Mouse (Mus musculus) spleen, adult 2 months (tissue): Measurements from ENCODE around the gene Olfr71. TPM values are rescaled to one million over a fixed set of nuclear protein-coding genes. Genes with fewer than 3 reads are reported as not detected.

Experiments used
- DNase-seq, 2 experiments: peaks; one replicate each; pipeline versions ENCODE4 v3.0.0 to v3.0.0-alpha.2; 2012 to 2021; ENCODE audit warnings: low spot score in 2 of 2, low read depth in 1 of 2
- H3K27ac ChIP-seq: fragments of 200-500 bp; 2 replicates; pipeline ENCODE4 v1.5.1; 2012; ENCODE audit warnings: low read length, inconsistent platforms; ENCODE audit not compliant: insufficient read depth
- H3K27me3 ChIP-seq: fragments of 200-500 bp; 2 replicates; pipeline ENCODE4 v1.6.1; 2012; ENCODE audit warnings: mild to moderate bottlenecking, moderate library complexity, low read length, inconsistent platforms; ENCODE audit not compliant: control insufficient read depth, insufficient read depth
- H3K36me3 ChIP-seq: fragments of 200-500 bp; 2 replicates; pipeline ENCODE4 v1.6.1; 2012; ENCODE audit warnings: mild to moderate bottlenecking, low read length, inconsistent platforms; ENCODE audit not compliant: control insufficient read depth, insufficient read depth
- H3K4me1 ChIP-seq: fragments of 200-500 bp; 2 replicates; pipeline ENCODE4 v1.6.1; 2011; ENCODE audit warnings: inconsistent platforms; ENCODE audit not compliant: control insufficient read depth, insufficient read depth, insufficient read length
- H3K4me3 ChIP-seq: fragments of 200-500 bp; 2 replicates; pipeline ENCODE4 v1.5.1; 2011; ENCODE audit warnings: mild to moderate bottlenecking, inconsistent platforms; ENCODE audit not compliant: insufficient read depth, insufficient read length; ENCODE audit errors: extremely low read depth
- CTCF ChIP-seq: fragments of 200-500 bp; IDR thresholded peaks from 2 replicates; pipeline ENCODE4 v1.5.1; 2011; ENCODE audit warnings: mild to moderate bottlenecking, inconsistent platforms; ENCODE audit not compliant: insufficient read depth, insufficient read length, insufficient replicate concordance; ENCODE audit errors: extremely low read depth
- POLR2A ChIP-seq: fragments of 200-500 bp; IDR thresholded peaks from 2 replicates; pipeline ENCODE4 v1.6.1; 2011; ENCODE audit warnings: low read depth, low read length, inconsistent platforms
- WGBS: fragments of 180-500 bp; shearing (Covaris S2); methylation state at CpG from one replicate; pipeline ENCODE4 v1.1.7; 2018; 5-methylcytosine and 5-hydroxymethylcytosine counted together
- polyA plus RNA-seq: library from polyadenylated mRNA; depleted of rRNA; stranded (reverse); fragments of >200 nt; gene quantifications from 2 replicates; pipeline ENCODE4 v1.2.3, GENCODE M21; 2012; rRNA removed

Olfr71 gene
- polyA plus RNA-seq, 1 experiment = not detected

DNA sequence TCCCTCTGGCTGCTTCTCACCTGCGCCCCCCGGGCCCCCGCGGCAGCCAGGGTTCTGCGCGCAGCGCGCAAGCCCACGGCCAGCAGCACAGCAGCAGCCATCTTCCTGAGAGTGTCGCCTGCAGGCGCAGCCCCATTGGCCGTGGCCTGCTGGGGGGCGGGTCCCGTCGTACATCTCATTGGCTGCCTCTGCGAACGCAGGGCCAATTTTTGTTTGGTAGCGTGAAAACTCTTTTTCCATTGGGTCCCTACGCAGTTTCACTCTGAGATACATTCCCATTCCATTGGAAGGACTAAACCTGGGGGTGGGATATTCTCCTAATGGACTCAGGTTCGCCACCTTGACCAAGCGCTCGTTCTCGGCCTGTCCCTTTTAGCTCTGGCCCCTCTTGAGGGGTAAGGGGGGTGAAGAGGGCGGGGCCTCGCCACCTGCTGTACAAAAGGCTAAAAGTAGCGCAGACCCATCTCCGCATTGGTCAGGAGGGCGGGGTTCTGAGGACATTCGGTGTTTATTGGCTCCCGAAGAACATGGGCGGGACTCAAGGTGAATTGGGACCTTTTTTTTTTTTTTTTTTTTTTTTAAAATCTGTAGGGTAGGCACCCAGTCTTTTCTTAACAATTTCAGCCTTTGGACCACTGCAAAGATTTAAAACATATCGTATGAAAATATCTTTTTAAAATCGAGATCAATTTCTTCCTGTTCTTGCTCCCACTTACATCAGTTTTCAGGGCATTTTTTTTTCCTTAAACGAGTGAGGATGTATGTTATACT lies 53.5 kb downstream of the Olfr71 start, which contains the start of gene Hint2:
Hint2 (minus strand) TSS at position 128 of the 771 bp plus-strand sequence.
- no peaks in the 10 kb centered on the region for H3K36me3 ChIP-seq
- peak within 1 kb of the TSS; percentile 98 for H3K4me3 ChIP-seq
- TF ChIP-seq POLR2A (peak; percentile 91), CTCF (no peak)
- H3K4me1 ChIP-seq = peaks cover 4% of the 10 kb centered on the region; the same call in 1 of the 2 replicates
- peak; percentile 88 to 93 for DNase-seq
- no peaks in the 10 kb centered on the region for H3K27me3 ChIP-seq
- WGBS = under 1% methylated on average over 34 of the region's 34 CpGs
- H3K27ac ChIP-seq = peak within 1 kb of the TSS; percentile 88

DNA sequence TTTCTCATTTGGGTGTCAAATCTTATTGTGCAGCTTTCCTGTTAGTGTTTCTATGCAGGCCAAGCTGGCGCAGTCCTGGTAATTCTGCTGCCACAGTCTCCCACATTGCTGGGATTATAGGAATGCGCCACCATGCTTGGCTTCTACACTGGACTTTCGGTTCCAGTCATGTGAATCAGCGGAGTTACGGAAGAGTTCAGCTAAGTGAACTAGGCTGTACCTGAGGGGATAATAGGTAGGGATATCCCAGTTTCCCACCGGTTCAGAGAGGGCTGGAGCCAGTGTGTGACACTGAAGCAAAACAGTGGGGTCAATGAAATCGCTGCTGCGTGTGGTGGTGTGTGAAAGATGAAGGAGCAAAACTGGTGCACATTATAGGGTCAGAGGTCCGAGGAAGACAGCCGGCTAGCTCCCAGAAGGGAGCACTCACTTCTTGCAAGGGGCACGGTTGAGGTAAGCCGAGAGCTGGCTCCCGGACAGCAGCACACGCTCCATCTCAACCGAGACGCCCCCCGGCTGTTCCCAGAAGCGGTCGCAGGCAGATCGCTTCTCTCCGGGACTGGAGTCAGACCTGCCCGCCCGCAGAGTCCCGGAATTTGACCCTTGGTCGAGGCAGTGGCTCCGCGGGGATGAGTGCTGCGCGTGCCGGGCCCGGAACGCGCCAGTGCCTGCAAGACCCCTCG lies 54.3 kb downstream of the Olfr71 start:
- TF ChIP-seq CTCF (no peak), POLR2A (no peak)
- WGBS = 11% methylated on average over 34 of the region's 34 CpGs
- Histone ChIP-seq H3K4me1 (peaks cover 4% of the 10 kb centered on the region; the same call in 1 of the 2 replicates), H3K27ac (peak overlapping the region; percentile 61), H3K4me3 (peak overlapping the region; percentile 98), H3K27me3 (no peaks in the 10 kb centered on the region), H3K36me3 (no peaks in the 10 kb centered on the region)
- DNase-seq = no peak

Other genes with a start within 250 kb of the Olfr71 start
- 15.3 and 17.1 TPM in 2 replicates for gene Sit1, start 226.5 kb downstream of the Olfr71 start, polyA plus RNA-seq
- gene Ccdc107, start 217.4 kb downstream of the Olfr71 start, polyA plus RNA-seq = 85.4 and 191 TPM in 2 replicates
- 12.7 and 16.8 TPM in 2 replicates for gene Arhgef39, start 210.6 kb downstream of the Olfr71 start, polyA plus RNA-seq
- 2.0 TPM in 2 replicates for gene Car9, start 203.3 kb downstream of the Olfr71 start, polyA plus RNA-seq
- gene Tpm2, start 186.5 kb downstream of the Olfr71 start, polyA plus RNA-seq = 11.8 and 13.8 TPM in 2 replicates
- 48.8 and 54.0 TPM in 2 replicates for gene Creb3, start 147.9 kb downstream of the Olfr71 start, polyA plus RNA-seq
- gene Tln1, start 147.6 kb downstream of the Olfr71 start, polyA plus RNA-seq = 163 and 208 TPM in 2 replicates
- gene Rgp1, start 131.5 kb downstream of the Olfr71 start, polyA plus RNA-seq = 42.4 and 44.3 TPM in 2 replicates
- 28.8 and 34.2 TPM in 2 replicates for gene Gba2, start 131.4 kb downstream of the Olfr71 start, polyA plus RNA-seq
- 0.23 and 0.26 TPM in 2 replicates for gene Msmp, start 125.8 kb downstream of the Olfr71 start, polyA plus RNA-seq
- 10.2 and 13.6 TPM in 2 replicates for gene Npr2, start 78.3 kb downstream of the Olfr71 start, polyA plus RNA-seq
- gene Spag8, start 56.7 kb downstream of the Olfr71 start, polyA plus RNA-seq = 0.55 and 0.57 TPM in 2 replicates
- 23.2 and 26.6 TPM in 2 replicates for gene Hint2, start 53.8 kb downstream of the Olfr71 start, polyA plus RNA-seq
- gene Tmem8b, start 41.3 kb downstream of the Olfr71 start, polyA plus RNA-seq = 3.8 and 4.5 TPM in 2 replicates
- not detected in 2 replicates for gene Fam221b, start 41.1 kb downstream of the Olfr71 start, polyA plus RNA-seq
- not detected in 2 replicates for gene Olfr70, start 9.4 kb downstream of the Olfr71 start, polyA plus RNA-seq
- 0.69 and 0.79 TPM in 2 replicates for gene Hrct1, start 16.9 kb upstream of the Olfr71 start, polyA plus RNA-seq
- gene Spaar, start 19.8 kb upstream of the Olfr71 start, polyA plus RNA-seq = 0.12 and 0.15 TPM in 2 replicates
- not detected in 2 replicates for gene Olfr159, start 60.8 kb upstream of the Olfr71 start, polyA plus RNA-seq
- not detected in 2 replicates for gene Olfr156, start 113.6 kb upstream of the Olfr71 start, polyA plus RNA-seq
- not detected in 2 replicates for gene Olfr157, start 129.9 kb upstream of the Olfr71 start, polyA plus RNA-seq
- not detected in 2 replicates for gene Olfr155, start 141.3 kb upstream of the Olfr71 start, polyA plus RNA-seq
- 5.2 and 7.2 TPM in 2 replicates for gene Reck, start 165.3 kb upstream of the Olfr71 start, polyA plus RNA-seq
- gene Glipr2, start 247.1 kb upstream of the Olfr71 start, polyA plus RNA-seq = 13.7 and 19.8 TPM in 2 replicates